In genomic region chr9:61860147-61860546, GRCm38 (mm10) we compare ENCODE assay signal across 9 mouse cellular contexts. TPM values are rescaled to one million over a fixed set of nuclear protein-coding genes. Genes with fewer than 3 reads are reported as not detected.
DNase-seq lines count a peak whose midpoint lies in the region; ATAC-seq and TF ChIP-seq lines count a peak whose summit lies in the region.
"Had no signal": no experiment of that assay in that cellular context is flagged by ENCODE, and none has a peak within 500 bp of the region (broad histone marks: within the 10 kb centered on the region; RNA-seq: fewer than 3 reads in every experiment).

No protein-coding gene starts in this region.

- intact Hi-C loops in gastrocnemius, postnatal 14 days (cut with DNase I; ENCODE audit: low total_unique reads) = no loop called here
- intact Hi-C loops in left cerebral cortex, postnatal 14 days (cut with DNase I) = no loop called here

- ATAC-seq in kidney, embryonic 15.5 days (replicated peaks; ENCODE audit: low FRiP score) = no peak
- ATAC-seq in neutrophil, adult 5-6 weeks (ENCODE audit: extremely low read depth, insufficient number of reproducible peaks, low FRiP score, poor library complexity, severe bottlenecking) = peak; percentile 72

- peaks cover 24% of the 10 kb centered on the region for H3K27me3 ChIP-seq in kidney, embryonic 15.5 days
- no peaks in the 10 kb centered on the region for H3K27me3 ChIP-seq in ES-Bruce4 (ENCODE audit: control insufficient read depth, insufficient read depth, low read length, poor library complexity, severe bottlenecking)

- no peaks in the 10 kb centered on the region for H3K9me3 ChIP-seq in kidney, embryonic 15.5 days (replicated peaks)
- no peaks in the 10 kb centered on the region; the same call in 1 of the 2 replicates for H3K9me3 ChIP-seq in ES-Bruce4 (replicated peaks; ENCODE audit: control insufficient read depth, insufficient read depth, low read length, poor library complexity, severe bottlenecking)

- H3K4me3 ChIP-seq in kidney, embryonic 15.5 days (replicated peaks) = no peak overlapping the region
- no peak overlapping the region for H3K4me3 ChIP-seq in ES-Bruce4 (ENCODE audit: low read depth, low read length)
- H3K4me3 ChIP-seq: myocyte had no signal

- no peak for TF ChIP-seq POLR2A in ES-Bruce4 (IDR thresholded peaks at IDR 0.05; ENCODE audit: insufficient read depth, low read length)

- no peak for TF ChIP-seq EP300 in ES-Bruce4 (IDR thresholded peaks at IDR 0.05; ENCODE audit: insufficient read depth, low read depth, low read length)

- no peak overlapping the region for H3K27ac ChIP-seq in kidney, embryonic 15.5 days
- no peak overlapping the region for H3K27ac ChIP-seq in ES-Bruce4 (ENCODE audit: insufficient read depth, low read length)

- H3K36me3 ChIP-seq in kidney, embryonic 15.5 days = no peaks in the 10 kb centered on the region
- no peaks in the 10 kb centered on the region for H3K36me3 ChIP-seq in ES-Bruce4 (ENCODE audit: control insufficient read depth, insufficient read depth, low read length, poor library complexity, severe bottlenecking)

- DNase-seq in kidney, adult 11 months = peak; percentile 33
- peak; percentile 51 to 70 for DNase-seq in adrenal gland, postnatal 36 days
- peak; percentile 57 for DNase-seq in gastrocnemius, postnatal 14 days
- DNase-seq in left cerebral cortex, postnatal 14 days (ENCODE audit: low spot score in 2 of 2) = peak; percentile 71 to 79
- peak; percentile 73 for DNase-seq in urinary bladder, postnatal 25 days (ENCODE audit: low spot score)

- no peak overlapping the region for H3K4me2 ChIP-seq in kidney, embryonic 15.5 days

- no peak overlapping the region for H3K9ac ChIP-seq in kidney, embryonic 15.5 days
- H3K9ac ChIP-seq in ES-Bruce4 (ENCODE audit: low read depth, poor library complexity, severe bottlenecking) = no peak overlapping the region

- H3K4me1 ChIP-seq in kidney, embryonic 15.5 days = peaks cover 18% of the 10 kb centered on the region
- H3K4me1 ChIP-seq in ES-Bruce4 (ENCODE audit: control insufficient read depth, insufficient read depth, low read length) = no peaks in the 10 kb centered on the region

- WGBS in kidney, embryonic 15.5 days = 45% methylated on average over 2 of the region's 2 CpGs

- TF ChIP-seq CTCF in ES-Bruce4 (IDR thresholded peaks at IDR 0.05; ENCODE audit: low read depth, low read length) = peak; percentile 71

RNA-seq across cellular contexts. Expression of gene Rplp1, which starts 54.2 kb away (rescaled TPM):
- 1,379 and 1,393 TPM in 2 replicates for polyA plus RNA-seq in kidney, embryonic 15.5 days (2015; fragmentation: Nextera tagmentation; extraction: Ambion mirVana)
- polyA plus RNA-seq in ES-Bruce4 (2011; ENCODE audit: insufficient read depth, insufficient read length, low read depth, missing spikeins) = 6,021 and 6,375 TPM in 2 replicates
- total RNA-seq in adrenal gland, postnatal 36 days (2021) = 1,000 to 10,000 TPM; 2,143 to 2,265 TPM
- 1,000 to 10,000 TPM; 1,466 to 1,621 TPM for total RNA-seq in gastrocnemius, postnatal 14 days (2021)
- total RNA-seq in left cerebral cortex, postnatal 14 days (2021) = 1,000 to 10,000 TPM; 1,411 to 1,467 TPM
- 1,424 and 2,460 TPM in 2 replicates for total RNA-seq in neutrophil, adult 5-6 weeks (2017)
